Mouse (Mus musculus) bone marrow, adult 2 months (tissue): ENCODE measurements around the gene Galnt10. TPM values are rescaled to one million over a fixed set of nuclear protein-coding genes. Genes with fewer than 3 reads are reported as not detected.

Source experiments
- H3K27ac ChIP-seq: fragments of 200-500 bp; 2 replicates; pipeline ENCODE4 v1.5.1; 2012; ENCODE audit warnings: low read depth, mild to moderate bottlenecking, control low read depth, inconsistent platforms, low read length; ENCODE audit not compliant: control insufficient read depth, poor library complexity, insufficient read depth
- H3K4me1 ChIP-seq: fragments of 200-500 bp; 2 replicates; pipeline ENCODE4 v1.6.1; 2011; ENCODE audit warnings: low read length; ENCODE audit not compliant: control insufficient read depth, insufficient read depth
- H3K4me3 ChIP-seq: fragments of 200-500 bp; replicated peaks from 2 replicates; pipeline ENCODE3; 2011; ENCODE audit warnings: mild to moderate bottlenecking, low read depth, low read length, control low read depth; ENCODE audit not compliant: control insufficient read depth
- CTCF ChIP-seq: fragments of 200-500 bp; IDR thresholded peaks from 2 replicates; pipeline ENCODE4 v1.5.1; 2011; ENCODE audit warnings: low read length, control low read depth; ENCODE audit not compliant: control insufficient read depth, insufficient read depth
- POLR2A ChIP-seq: fragments of 200-500 bp; IDR thresholded peaks from 2 replicates; pipeline ENCODE4 v1.6.1; 2011; ENCODE audit warnings: low read depth, mild to moderate bottlenecking, control low read depth, low read length, borderline replicate concordance; ENCODE audit not compliant: control insufficient read depth
- WGBS: fragments of 180-500 bp; shearing (Covaris S2); methylation state at CpG from one replicate; pipeline ENCODE4 v1.1.7; 2018; 5-methylcytosine and 5-hydroxymethylcytosine counted together
- polyA plus RNA-seq: library from polyadenylated mRNA; stranded (reverse); fragments of >200 nt; gene quantifications from 2 replicates; pipeline ENCODE4 v1.2.4, GENCODE M21; 2011; ENCODE audit warnings: low replicate concordance; ENCODE audit not compliant: missing spikeins, insufficient read depth, insufficient read length

Galnt10 gene
- polyA plus RNA-seq, 1 experiment: 16.6 TPM

GRCm38 (mm10) chr11:57835331-57835730 is 190.1 kb downstream of the Galnt10 start:
- Histone ChIP-seq H3K4me3 (no peak overlapping the region), H3K27ac (no peak overlapping the region), H3K4me1 (no peaks in the 10 kb centered on the region)
- no peak for TF ChIP-seq CTCF
- no peak for TF ChIP-seq POLR2A
- WGBS: 60% methylated on average over 2 of the region's 2 CpGs

- Histone ChIP-seq H3K4me3 (no peak overlapping the region), H3K27ac (no peak overlapping the region), H3K4me1 (no peaks in the 10 kb centered on the region)
- 22% methylated on average over 3 of the region's 3 CpGs for WGBS
- TF ChIP-seq CTCF: no peak
- TF ChIP-seq POLR2A: no peak
These were observed 190.7 kb downstream of the Galnt10 start for GRCm38 (mm10) chr11:57835931-57836330.

GRCm38 (mm10) chr11:57836401-57836800 is 191.2 kb downstream of the Galnt10 start:
- H3K4me3 ChIP-seq: no peak overlapping the region
- 23% methylated on average over 9 of the region's 9 CpGs for WGBS
- H3K4me1 ChIP-seq: no peaks in the 10 kb centered on the region
- TF ChIP-seq CTCF (no peak), POLR2A (no peak)
- H3K27ac ChIP-seq: no peak overlapping the region

Other genes starting within 250 kb of the Galnt10 start
- 17.6 and 31.0 TPM in 2 replicates for gene Fam114a2, start 126.8 kb upstream of the Galnt10 start, polyA plus RNA-seq
- gene Mfap3, start 126.8 kb upstream of the Galnt10 start, polyA plus RNA-seq: 3.4 and 9.6 TPM in 2 replicates
- gene Sap30l, start 156.2 kb downstream of the Galnt10 start, polyA plus RNA-seq: 19.9 and 22.5 TPM in 2 replicates
- gene Hand1, start 187.4 kb downstream of the Galnt10 start, polyA plus RNA-seq: not detected in 2 replicates